Mouse (Mus musculus) induced T-regulatory cell, adult 2 months (primary cell): ENCODE results near the gene Rad9a.
A peak's percentile ranks its signal among the peaks of the same experiment; 100 is the strongest.
"Not testable (repeated sequence)": the region's sequence is repeated elsewhere in the genome, so short reads cannot be mapped to it uniquely, and the experiment has no call there.

Source experiments
- DNase-seq: peaks from one replicate; pipeline ENCODE4 v3.0.0-alpha.2; 2012; ENCODE audit warnings: low read depth

The Rad9a gene

GRCm38 (mm10) chr19:4201291-4201909, at the start of gene Rad9a:
Gene Rad9a, minus strand, starts transcription at chr19:4201662.
- peak; percentile 98 for DNase-seq

- not testable (repeated sequence) for DNase-seq
Observed at GRCm38 (mm10) chr19:4248683-4249082, 47.2 kb upstream of the Rad9a start.

- DNase-seq = peak; percentile 72
Observed at GRCm38 (mm10) chr19:4247010-4247409, 45.5 kb upstream of the Rad9a start.

GRCm38 (mm10) chr19:4244775-4245174, 43.3 kb upstream of the Rad9a start:
- no peak for DNase-seq

GRCm38 (mm10) chr19:4242416-4242815, 41.0 kb upstream of the Rad9a start:
- DNase-seq = peak; percentile 61

GRCm38 (mm10) chr19:4240247-4240668, 38.8 kb upstream of the Rad9a start:
- DNase-seq = no peak

GRCm38 (mm10) chr19:4234548-4234947, 33.1 kb upstream of the Rad9a start:
- DNase-seq = no peak

GRCm38 (mm10) chr19:4232651-4233050, 31.2 kb upstream of the Rad9a start:
- no peak for DNase-seq

GRCm38 (mm10) chr19:4232186-4232572, 30.7 kb upstream of the Rad9a start:
- DNase-seq = no peak

- peak; percentile 97 for DNase-seq
Observed at GRCm38 (mm10) chr19:4231253-4232185, 30.1 kb upstream of the Rad9a start, which contains the start of gene Pold4. Gene Pold4, plus strand, starts transcription at chr19:4231899.

- peak; percentile 66 for DNase-seq
Observed at GRCm38 (mm10) chr19:4230415-4230814, 29.0 kb upstream of the Rad9a start.

- DNase-seq = no peak
Observed at GRCm38 (mm10) chr19:4229451-4230076, 28.1 kb upstream of the Rad9a start.

GRCm38 (mm10) chr19:4228891-4229290, 27.4 kb upstream of the Rad9a start:
- no peak for DNase-seq

GRCm38 (mm10) chr19:4227894-4228678, 26.6 kb upstream of the Rad9a start:
- peak; percentile 92 for DNase-seq

- DNase-seq = peak; percentile 59
Observed at GRCm38 (mm10) chr19:4227446-4227845, 26.0 kb upstream of the Rad9a start.

- no peak for DNase-seq
Observed at GRCm38 (mm10) chr19:4226779-4227178, 25.3 kb upstream of the Rad9a start.

GRCm38 (mm10) chr19:4222165-4222564, 20.7 kb upstream of the Rad9a start:
- DNase-seq = no peak

- no peak for DNase-seq
Observed at GRCm38 (mm10) chr19:4220957-4221743, 19.7 kb upstream of the Rad9a start.

- no peak for DNase-seq
Observed at GRCm38 (mm10) chr19:4220416-4220815, 19.0 kb upstream of the Rad9a start.

- no peak for DNase-seq
Observed at GRCm38 (mm10) chr19:4219943-4220342, 18.5 kb upstream of the Rad9a start.

GRCm38 (mm10) chr19:4218784-4219183, 17.3 kb upstream of the Rad9a start:
- DNase-seq = peak; percentile 65
